Mouse (Mus musculus): ENCODE measurements around the gene Atp6v1a.

DNA sequence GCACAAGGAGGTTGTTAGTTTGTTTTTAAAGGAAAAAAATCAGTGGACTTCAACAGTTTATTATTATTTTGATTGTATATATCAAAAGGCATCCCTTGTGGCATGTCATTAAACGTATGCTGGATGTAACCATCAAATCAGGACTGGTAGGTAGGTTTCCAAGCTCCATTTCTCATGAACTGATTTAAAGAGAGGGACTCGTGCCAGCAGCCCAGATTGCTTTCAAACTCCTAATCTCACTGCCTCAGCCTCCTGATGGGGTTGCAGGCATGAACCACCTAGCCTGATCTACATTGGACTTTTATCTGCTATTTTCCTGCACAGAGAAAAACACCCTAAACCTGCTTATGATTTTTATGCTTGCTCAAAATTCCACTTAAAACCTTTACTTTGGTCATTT is 15.7 kb downstream of the Atp6v1a start:
- TF ChIP-seq CTCF (IDR thresholded peaks at IDR 0.05; ENCODE audit: extremely low read depth, insufficient read depth, low read length) (no peak), POLR2A (IDR thresholded peaks at IDR 0.05; ENCODE audit: extremely low read depth, insufficient read depth, low read length) (no peak)
